ENCODE assay signal across 14 mouse cellular contexts in the genomic region with DNA sequence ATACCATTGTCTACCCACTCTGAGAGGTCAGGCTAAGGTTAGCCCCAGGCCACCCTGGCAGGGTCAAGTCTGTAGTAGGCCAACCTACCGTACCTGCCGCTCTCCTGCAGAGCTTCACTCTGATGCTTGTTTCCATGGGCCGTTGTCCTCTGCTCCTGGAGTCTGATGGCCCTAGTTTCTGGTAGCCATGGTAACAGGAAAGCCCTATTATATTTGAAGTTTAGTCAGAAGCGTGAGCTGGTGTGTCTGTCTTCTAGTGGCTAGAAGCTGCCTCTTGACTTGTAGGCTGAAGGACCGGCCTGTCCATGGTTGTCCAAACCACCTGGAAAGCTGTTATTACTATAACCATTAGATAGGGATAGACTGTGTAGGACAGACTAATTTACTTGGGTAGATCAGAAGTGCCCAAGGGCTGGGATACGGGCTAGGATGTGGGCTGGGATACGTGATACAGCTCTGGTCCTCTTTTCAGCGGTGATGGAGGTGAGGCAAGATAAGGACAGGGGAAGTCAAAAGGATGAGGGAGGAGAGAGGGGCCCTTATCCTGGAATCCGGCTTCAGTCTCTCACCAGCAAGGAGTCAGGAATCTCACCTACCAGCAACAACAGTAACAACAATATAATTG.
"Had no signal": no experiment of that assay in that cellular context is flagged by ENCODE, and none has a peak within 500 bp of the region (broad histone marks: within the 10 kb centered on the region; RNA-seq: fewer than 3 reads in every experiment).

No protein-coding gene starts in this region.

- H3K9me3 ChIP-seq: intestine, embryonic 15.5 days; limb, embryonic 10.5 days; liver, embryonic 15.5 days; neural tube, embryonic 13.5 days had no signal

- H3K9ac ChIP-seq: intestine, embryonic 15.5 days; liver, embryonic 15.5 days; neural tube, embryonic 13.5 days had no signal

- H3K27me3 ChIP-seq: intestine, embryonic 15.5 days; liver, embryonic 15.5 days; neural tube, embryonic 13.5 days had no signal

- H3K4me3 ChIP-seq: intestine, embryonic 15.5 days; limb, embryonic 10.5 days; liver, embryonic 15.5 days; neural tube, embryonic 13.5 days had no signal

- H3K4me1 ChIP-seq: intestine, embryonic 15.5 days; liver, embryonic 15.5 days; neural tube, embryonic 13.5 days had no signal

- ATAC-seq: intestine, embryonic 15.5 days; lung, postnatal 0 days had no signal

- H3K4me2 ChIP-seq: intestine, embryonic 15.5 days; liver, embryonic 11.5 days; liver, embryonic 15.5 days; neural tube, embryonic 13.5 days had no signal

- H3K27ac ChIP-seq: intestine, embryonic 15.5 days; limb, embryonic 10.5 days; liver, embryonic 15.5 days; neural tube, embryonic 13.5 days had no signal

- DNase-seq: kidney, adult 18-20 months; kidney, postnatal 10 days; kidney, postnatal 4 days; lung, adult 2 months; lung, postnatal 36 days; right cerebral cortex, postnatal 4 days; spleen, adult 18-20 months; thymus, postnatal 14 days had no signal

- H3K36me3 ChIP-seq: intestine, embryonic 15.5 days; limb, embryonic 10.5 days; liver, embryonic 15.5 days; neural tube, embryonic 13.5 days had no signal
